Mouse (Mus musculus): Measurements from ENCODE around the gene Abca16. TPM values are rescaled to one million over a fixed set of nuclear protein-coding genes. Genes with fewer than 3 reads are reported as not detected.

Gene Abca16
- polyA plus RNA-seq (2015; fragmentation: Nextera tagmentation; extraction: Ambion mirVana) = 0.10 TPM in 1 of 2 replicates, not detected in the other

- no peaks in the 10 kb centered on the region for H3K27me3 ChIP-seq
These were observed at the start of gene Abca16 for GRCm38 (mm10) chr7:120409447-120409846. Gene Abca16 (plus strand): TSS chr7:120409647.

GRCm38 (mm10) chr7:120361159-120361558, 48.3 kb upstream of the Abca16 start:
- 36% methylated on average over 13 of the region's 13 CpGs for WGBS
- H3K27me3 ChIP-seq = no peaks in the 10 kb centered on the region
- no peak for ATAC-seq (ENCODE audit: insufficient number of reproducible peaks, insufficient read depth, low FRiP score, low TSS enrichment, low read depth)
- H3K36me3 ChIP-seq = no peaks in the 10 kb centered on the region
- H3K9ac ChIP-seq = no peak overlapping the region
- H3K4me1 ChIP-seq = no peaks in the 10 kb centered on the region
- no peaks in the 10 kb centered on the region for H3K9me3 ChIP-seq
- no peak overlapping the region for H3K27ac ChIP-seq
- H3K4me2 ChIP-seq = no peak overlapping the region
- H3K4me3 ChIP-seq = no peak overlapping the region

More at GRCm38 (mm10) chr7:120409447-120409846, at the start of gene Abca16:
- no peaks in the 10 kb centered on the region for H3K4me1 ChIP-seq
- H3K4me3 ChIP-seq = no peak within 1 kb of the TSS
- no peak within 1 kb of the TSS for H3K27ac ChIP-seq
- 64% methylated on average over 10 of the region's 10 CpGs for WGBS
- H3K9me3 ChIP-seq = no peaks in the 10 kb centered on the region
- no peaks in the 10 kb centered on the region for H3K36me3 ChIP-seq
- no peak for ATAC-seq (ENCODE audit: insufficient number of reproducible peaks, insufficient read depth, low FRiP score, low TSS enrichment, low read depth)
- no peak within 1 kb of the TSS for H3K4me2 ChIP-seq
- H3K9ac ChIP-seq = no peak within 1 kb of the TSS

- Histone ChIP-seq H3K4me2 (no peak overlapping the region), H3K36me3 (no peaks in the 10 kb centered on the region), H3K27me3 (no peaks in the 10 kb centered on the region), H3K27ac (no peak overlapping the region), H3K9me3 (no peaks in the 10 kb centered on the region), H3K9ac (no peak overlapping the region), H3K4me3 (no peak overlapping the region), H3K4me1 (no peaks in the 10 kb centered on the region)
- ATAC-seq (ENCODE audit: insufficient number of reproducible peaks, insufficient read depth, low FRiP score, low TSS enrichment, low read depth) = no peak
- 79% methylated on average over 1 of the region's 1 CpGs for WGBS
These were observed 2.9 kb downstream of the Abca16 start for GRCm38 (mm10) chr7:120412391-120412790.

- no peak for ATAC-seq (ENCODE audit: insufficient number of reproducible peaks, insufficient read depth, low FRiP score, low TSS enrichment, low read depth)
- no peak overlapping the region for H3K27ac ChIP-seq
- H3K9ac ChIP-seq = no peak overlapping the region
- 20% methylated on average over 3 of the region's 3 CpGs for WGBS
- H3K4me1 ChIP-seq = no peaks in the 10 kb centered on the region
- no peak overlapping the region for H3K4me2 ChIP-seq
- H3K36me3 ChIP-seq = no peaks in the 10 kb centered on the region
- no peak overlapping the region for H3K4me3 ChIP-seq
- H3K9me3 ChIP-seq = no peaks in the 10 kb centered on the region
- H3K27me3 ChIP-seq = no peaks in the 10 kb centered on the region
These were observed 17.2 kb downstream of the Abca16 start for GRCm38 (mm10) chr7:120426625-120427024.

- ATAC-seq (ENCODE audit: insufficient number of reproducible peaks, insufficient read depth, low FRiP score, low TSS enrichment, low read depth) = no peak
- no peaks in the 10 kb centered on the region for H3K4me1 ChIP-seq
These were observed 22.0 kb downstream of the Abca16 start for GRCm38 (mm10) chr7:120431464-120431863.

GRCm38 (mm10) chr7:120503891-120504662, 94.6 kb downstream of the Abca16 start:
- Histone ChIP-seq H3K27ac (no peak overlapping the region), H3K9me3 (no peaks in the 10 kb centered on the region), H3K36me3 (no peaks in the 10 kb centered on the region), H3K27me3 (no peaks in the 10 kb centered on the region), H3K9ac (peak overlapping the region; percentile 64), H3K4me2 (peak overlapping the region; percentile 80), H3K4me3 (peak overlapping the region; percentile 42), H3K4me1 (peaks cover 3% of the 10 kb centered on the region; the same call in 1 of the 2 replicates)
- WGBS = 8% methylated on average over 23 of the region's 31 CpGs
- peak; percentile 43; the same call in 1 of the 2 replicates for ATAC-seq (ENCODE audit: insufficient number of reproducible peaks, insufficient read depth, low FRiP score, low TSS enrichment, low read depth)

More at GRCm38 (mm10) chr7:120431464-120431863, 22.0 kb downstream of the Abca16 start:
- Histone ChIP-seq H3K27me3 (no peaks in the 10 kb centered on the region), H3K4me3 (no peak overlapping the region), H3K9me3 (no peaks in the 10 kb centered on the region), H3K36me3 (no peaks in the 10 kb centered on the region), H3K4me2 (no peak overlapping the region), H3K9ac (no peak overlapping the region), H3K27ac (no peak overlapping the region)

GRCm38 (mm10) chr7:120504663-120504979, 95.2 kb downstream of the Abca16 start:
- peaks cover 3% of the 10 kb centered on the region; the same call in 1 of the 2 replicates for H3K4me1 ChIP-seq
- no peak overlapping the region for H3K27ac ChIP-seq
- peak overlapping the region; percentile 42 for H3K4me3 ChIP-seq
- H3K9me3 ChIP-seq = no peaks in the 10 kb centered on the region
- WGBS = 24% methylated on average over 5 of the region's 5 CpGs
- ATAC-seq (ENCODE audit: insufficient number of reproducible peaks, insufficient read depth, low FRiP score, low TSS enrichment, low read depth) = no peak
- no peaks in the 10 kb centered on the region for H3K27me3 ChIP-seq
- peak overlapping the region; percentile 80 for H3K4me2 ChIP-seq
- H3K9ac ChIP-seq = peak overlapping the region; percentile 64
- no peaks in the 10 kb centered on the region for H3K36me3 ChIP-seq

GRCm38 (mm10) chr7:120534805-120535204, 125.4 kb downstream of the Abca16 start:
- H3K9ac ChIP-seq = no peak overlapping the region
- H3K4me2 ChIP-seq = no peak overlapping the region
- 78% methylated on average over 2 of the region's 2 CpGs for WGBS
- no peaks in the 10 kb centered on the region for H3K27me3 ChIP-seq
- H3K4me3 ChIP-seq = no peak overlapping the region
- no peak for ATAC-seq (ENCODE audit: insufficient number of reproducible peaks, insufficient read depth, low FRiP score, low TSS enrichment, low read depth)
- no peak overlapping the region for H3K27ac ChIP-seq
- H3K36me3 ChIP-seq = no peaks in the 10 kb centered on the region
- H3K9me3 ChIP-seq = no peaks in the 10 kb centered on the region
- no peaks in the 10 kb centered on the region for H3K4me1 ChIP-seq

GRCm38 (mm10) chr7:120552479-120553180, 143.2 kb downstream of the Abca16 start:
- Histone ChIP-seq H3K27me3 (no peaks in the 10 kb centered on the region; the same call in 1 of the 2 replicates), H3K27ac (no peak overlapping the region), H3K36me3 (no peaks in the 10 kb centered on the region), H3K9me3 (no peaks in the 10 kb centered on the region), H3K4me3 (no peak overlapping the region), H3K4me2 (peak overlapping the region; percentile 29), H3K9ac (0 out of 2 replicates have a peak overlapping the region, but pooled peaks have one; percentile 37), H3K4me1 (no peaks in the 10 kb centered on the region)
- 0 out of 2 replicates have a peak, but pooled peaks have one; percentile 32 for ATAC-seq (ENCODE audit: insufficient number of reproducible peaks, insufficient read depth, low FRiP score, low TSS enrichment, low read depth)
- WGBS = 42% methylated on average over 12 of the region's 12 CpGs

- Histone ChIP-seq H3K27me3 (no peaks in the 10 kb centered on the region; the same call in 1 of the 2 replicates), H3K4me2 (peak overlapping the region; percentile 29), H3K9me3 (no peaks in the 10 kb centered on the region), H3K27ac (no peak overlapping the region), H3K4me1 (no peaks in the 10 kb centered on the region), H3K9ac (0 out of 2 replicates have a peak overlapping the region, but pooled peaks have one; percentile 37), H3K4me3 (no peak overlapping the region), H3K36me3 (no peaks in the 10 kb centered on the region)
- no peak for ATAC-seq (ENCODE audit: insufficient number of reproducible peaks, insufficient read depth, low FRiP score, low TSS enrichment, low read depth)
- WGBS = 44% methylated on average over 12 of the region's 12 CpGs
These were observed 143.7 kb downstream of the Abca16 start for GRCm38 (mm10) chr7:120553181-120553551.

GRCm38 (mm10) chr7:120567366-120567765, 157.9 kb downstream of the Abca16 start:
- Histone ChIP-seq H3K4me1 (no peaks in the 10 kb centered on the region), H3K27me3 (no peaks in the 10 kb centered on the region), H3K4me3 (no peak overlapping the region), H3K4me2 (no peak overlapping the region), H3K9me3 (no peaks in the 10 kb centered on the region), H3K9ac (no peak overlapping the region), H3K36me3 (no peaks in the 10 kb centered on the region), H3K27ac (no peak overlapping the region)
- ATAC-seq (ENCODE audit: insufficient number of reproducible peaks, insufficient read depth, low FRiP score, low TSS enrichment, low read depth) = no peak
- WGBS = 84% methylated on average over 8 of the region's 8 CpGs

GRCm38 (mm10) chr7:120576520-120576919, 167.1 kb downstream of the Abca16 start:
- Histone ChIP-seq H3K9me3 (no peaks in the 10 kb centered on the region), H3K27ac (no peak overlapping the region), H3K27me3 (no peaks in the 10 kb centered on the region), H3K4me2 (no peak overlapping the region), H3K36me3 (no peaks in the 10 kb centered on the region), H3K9ac (no peak overlapping the region), H3K4me1 (no peaks in the 10 kb centered on the region), H3K4me3 (no peak overlapping the region)
- no peak for ATAC-seq (ENCODE audit: insufficient number of reproducible peaks, insufficient read depth, low FRiP score, low TSS enrichment, low read depth)
- 79% methylated on average over 3 of the region's 3 CpGs for WGBS

Data from embryonic facial prominence, embryonic 13.5 days (tissue).